Mouse (Mus musculus): Measurements from ENCODE around the gene Atp6v1a. TPM values are rescaled to one million over a fixed set of nuclear protein-coding genes. Genes with fewer than 3 reads are reported as not detected.

Gene Atp6v1a
- total RNA-seq, 2 experiments from 2014 or later: 237 to 255 TPM

DNA sequence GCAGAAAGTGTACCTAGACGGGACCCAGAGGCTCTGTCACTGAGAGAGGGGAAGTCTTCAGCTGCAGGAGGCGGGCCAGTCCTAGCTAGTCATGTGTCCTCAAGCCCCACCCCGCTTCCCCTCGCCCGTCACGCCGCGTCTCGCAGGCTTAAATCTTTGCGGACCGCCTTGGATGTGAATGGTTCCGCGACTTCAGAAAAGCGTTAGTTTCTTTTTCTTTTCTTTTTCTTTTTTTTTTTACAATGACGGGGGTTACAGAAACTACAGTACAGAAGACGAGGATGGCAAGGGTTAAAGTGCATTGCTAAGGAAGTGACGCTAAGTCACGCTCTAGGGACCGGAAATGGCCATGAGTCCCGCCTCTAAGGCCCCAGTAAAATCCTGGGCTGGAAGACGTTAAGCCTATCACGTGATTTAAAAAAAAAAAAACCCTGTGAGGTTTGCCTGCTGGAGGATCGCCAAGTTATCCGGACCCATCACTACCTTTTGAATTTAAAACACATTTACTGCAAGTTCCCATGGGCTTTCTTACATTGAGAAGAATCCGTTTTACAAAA lies 448 bp downstream of the Atp6v1a start:
- peak; percentile 86 for DNase-seq
- intact Hi-C loops (cut with DNase I): no loop called here

DNA sequence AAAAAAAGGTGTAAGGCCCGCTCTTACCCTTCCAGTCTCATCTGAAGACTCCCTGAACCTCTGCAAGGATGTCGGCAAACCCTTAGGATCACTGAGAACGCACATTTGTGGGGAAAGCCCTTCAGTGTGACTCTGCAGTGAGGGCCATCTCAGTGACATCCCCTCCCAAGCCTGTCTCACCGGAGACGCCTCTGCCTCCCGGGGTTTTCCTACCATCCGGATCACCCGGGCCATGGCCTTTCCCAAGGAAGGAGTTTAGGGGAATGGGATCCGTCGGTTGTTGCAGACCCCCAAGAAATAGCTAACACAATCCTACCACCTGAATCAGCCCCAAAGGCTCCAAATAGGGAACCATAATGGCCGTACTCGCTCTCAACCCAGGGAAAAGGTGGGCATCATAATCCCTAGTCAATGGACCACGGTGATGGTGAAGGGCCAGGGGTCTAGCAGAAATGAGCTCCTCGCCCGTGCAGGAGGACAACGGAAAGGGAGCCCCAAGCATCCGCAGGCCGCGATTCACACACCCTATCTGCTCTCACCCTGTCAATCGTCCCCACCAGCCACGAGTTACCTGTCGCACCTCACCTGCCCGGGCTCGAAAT lies 1.0 kb downstream of the Atp6v1a start:
- intact Hi-C loops (cut with DNase I): no loop called here
- DNase-seq: peak; percentile 6

DNA sequence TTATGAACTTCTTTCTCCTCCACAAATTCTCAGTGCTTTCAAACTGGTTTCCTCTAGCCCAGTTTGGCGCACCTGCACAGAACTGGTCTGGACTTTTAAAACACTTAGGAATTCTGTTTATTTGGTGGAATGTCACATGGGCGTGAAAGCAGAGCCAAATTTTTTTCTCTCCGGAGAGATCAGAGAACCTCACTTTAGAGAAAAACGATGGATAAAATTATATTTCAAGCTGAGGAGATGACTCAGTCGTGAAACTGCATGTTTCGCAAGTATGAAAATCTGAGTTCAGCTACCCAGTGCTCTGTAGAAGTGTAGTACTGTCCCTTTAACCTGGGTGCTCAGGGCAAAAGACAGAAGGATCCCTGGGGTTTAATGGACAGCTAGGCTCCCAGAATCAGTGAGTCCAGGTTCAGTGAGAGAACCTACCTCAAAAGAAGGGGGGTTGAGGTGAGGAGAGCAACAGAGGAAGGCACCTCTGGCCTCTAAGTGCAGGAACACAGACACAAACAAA lies 2.9 kb downstream of the Atp6v1a start:
- no peak for DNase-seq
- intact Hi-C loops (cut with DNase I): no loop called here

DNA sequence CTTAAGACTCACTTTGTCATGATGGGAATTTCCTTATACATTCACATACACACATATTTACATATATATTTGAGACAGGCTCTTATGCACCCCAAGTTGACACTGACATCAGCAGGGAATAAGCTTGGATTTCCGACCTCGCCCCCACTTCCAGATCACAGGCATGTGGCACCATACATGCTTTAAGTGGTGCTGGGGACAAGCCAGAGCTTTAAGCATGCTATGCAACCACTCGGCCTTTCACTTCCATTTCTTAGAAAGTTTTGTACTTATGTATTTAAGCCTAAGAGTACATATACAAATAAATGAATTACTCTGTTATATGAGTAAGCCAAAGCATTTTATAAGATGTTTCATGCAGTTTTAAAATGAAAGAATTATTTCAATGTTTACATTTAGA lies 6.3 kb downstream of the Atp6v1a start:
- intact Hi-C loops (cut with DNase I): no loop called here
- no peak for DNase-seq

DNA sequence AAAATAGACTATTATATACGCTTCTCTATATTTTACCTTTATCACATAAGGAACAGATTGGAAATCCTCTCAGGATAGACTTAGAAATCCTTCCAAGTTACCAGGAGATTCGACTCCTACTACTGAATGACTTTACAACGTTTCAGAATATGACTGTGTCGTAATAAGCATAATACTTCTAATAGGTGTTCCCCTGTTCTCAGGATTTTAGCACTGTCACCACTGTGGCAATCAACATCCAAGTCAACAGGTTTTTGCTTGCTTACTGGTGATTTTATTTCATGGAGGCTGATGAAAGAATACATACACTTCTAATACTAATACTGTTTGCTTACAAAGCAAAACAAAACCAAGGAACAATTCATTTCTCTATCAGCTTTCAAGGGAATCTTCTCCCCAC lies 7.2 kb downstream of the Atp6v1a start:
- DNase-seq: no peak
- intact Hi-C loops (cut with DNase I): no loop called here

DNA sequence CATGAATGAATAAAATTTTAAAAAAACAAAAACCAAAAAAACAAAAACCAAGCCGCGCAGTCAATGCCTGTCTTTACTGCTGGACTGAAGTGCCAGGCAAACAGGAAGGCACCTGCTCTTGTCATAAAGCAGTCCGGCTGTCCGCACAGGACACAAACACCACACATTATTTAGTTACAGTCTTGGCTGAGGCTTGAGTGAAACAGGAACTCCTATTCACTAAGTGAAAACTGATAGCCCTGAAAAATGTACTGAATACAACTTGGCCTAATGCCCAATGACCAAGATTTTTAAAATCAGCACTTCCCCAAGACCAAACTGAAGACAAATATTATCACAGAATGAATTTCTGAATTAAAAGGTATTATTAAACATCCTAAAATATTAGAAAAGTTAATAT lies 13.1 kb downstream of the Atp6v1a start:
- intact Hi-C loops (cut with DNase I): no loop called here

DNA sequence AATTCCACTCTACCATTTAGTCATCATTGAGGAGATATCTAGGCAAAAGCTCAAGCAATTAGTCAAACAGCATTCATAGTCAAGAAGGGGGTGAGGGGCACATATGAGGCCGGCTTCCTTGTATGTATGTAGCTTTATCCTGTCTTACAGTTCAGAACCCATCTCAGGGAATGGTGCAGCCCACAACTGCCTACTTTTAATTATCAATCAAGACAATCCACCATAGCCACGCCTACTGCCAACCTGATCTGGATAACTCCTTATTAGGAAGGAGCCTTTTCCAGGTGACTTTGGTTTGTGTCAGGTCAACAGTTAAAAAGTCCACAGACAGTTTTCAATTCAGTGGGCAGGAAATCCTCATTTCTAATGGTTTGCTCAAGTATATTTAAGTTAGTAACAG lies 14.1 kb downstream of the Atp6v1a start:
- intact Hi-C loops (cut with DNase I): no loop called here
- no peak for DNase-seq

More for the DNA sequence above, 13.1 kb downstream of the Atp6v1a start:
- no peak for DNase-seq

DNA sequence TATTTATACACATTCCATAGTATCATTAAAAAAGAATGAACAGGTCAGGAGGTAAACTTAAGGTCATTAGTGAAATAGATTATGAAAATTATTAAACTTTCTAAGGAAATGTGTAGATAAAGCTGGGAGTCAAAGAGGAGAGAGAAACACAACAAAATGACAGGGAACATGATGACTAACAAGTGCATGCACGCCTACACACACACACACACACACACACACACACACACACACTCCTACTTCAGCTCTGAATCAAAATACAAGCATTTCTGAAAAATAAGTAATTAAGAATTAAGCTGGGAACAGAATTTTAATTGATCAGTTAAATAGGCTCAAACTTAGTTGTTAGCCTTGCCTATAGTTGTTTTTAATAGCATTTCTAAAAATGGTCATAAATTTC lies 14.8 kb downstream of the Atp6v1a start:
- intact Hi-C loops (cut with DNase I): no loop called here
- DNase-seq: no peak

DNA sequence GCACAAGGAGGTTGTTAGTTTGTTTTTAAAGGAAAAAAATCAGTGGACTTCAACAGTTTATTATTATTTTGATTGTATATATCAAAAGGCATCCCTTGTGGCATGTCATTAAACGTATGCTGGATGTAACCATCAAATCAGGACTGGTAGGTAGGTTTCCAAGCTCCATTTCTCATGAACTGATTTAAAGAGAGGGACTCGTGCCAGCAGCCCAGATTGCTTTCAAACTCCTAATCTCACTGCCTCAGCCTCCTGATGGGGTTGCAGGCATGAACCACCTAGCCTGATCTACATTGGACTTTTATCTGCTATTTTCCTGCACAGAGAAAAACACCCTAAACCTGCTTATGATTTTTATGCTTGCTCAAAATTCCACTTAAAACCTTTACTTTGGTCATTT lies 15.7 kb downstream of the Atp6v1a start:
- intact Hi-C loops (cut with DNase I): no loop called here
- no peak for DNase-seq

DNA sequence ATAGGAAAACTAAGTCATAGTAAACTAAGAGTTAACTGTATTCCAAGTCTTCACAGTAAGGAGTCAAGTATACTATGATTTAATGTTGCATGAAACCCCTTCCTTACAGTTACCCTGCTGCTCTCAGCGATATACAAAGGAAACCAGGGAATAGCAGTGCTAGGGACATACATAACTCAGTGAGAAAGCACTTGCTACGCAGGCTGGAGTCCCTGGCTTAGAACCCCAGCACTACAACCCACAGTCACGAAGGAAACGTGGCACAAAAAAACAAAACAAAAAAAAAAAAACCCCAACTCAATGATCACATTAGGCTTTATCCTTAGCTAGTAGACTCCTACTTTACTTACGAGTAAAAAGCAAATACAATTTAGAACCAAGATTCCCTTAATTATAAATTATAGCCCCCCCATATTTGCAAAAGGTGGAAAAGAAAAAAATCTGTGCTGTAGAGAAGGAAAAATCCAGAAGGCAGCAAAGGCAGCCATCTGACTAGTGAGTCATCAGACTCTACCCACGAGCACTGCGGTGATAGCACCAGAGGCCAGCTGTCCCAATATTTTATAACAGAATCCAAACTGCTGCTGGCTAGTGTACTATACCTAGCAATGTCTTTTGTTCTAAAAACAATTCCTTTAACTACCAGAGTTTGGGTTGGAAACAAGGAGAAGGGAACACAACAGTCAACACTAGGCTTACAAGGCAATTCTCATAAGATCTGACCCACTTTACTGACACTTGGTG lies 16.4 kb downstream of the Atp6v1a start:
- DNase-seq: no peak
- intact Hi-C loops (cut with DNase I): no loop called here

DNA sequence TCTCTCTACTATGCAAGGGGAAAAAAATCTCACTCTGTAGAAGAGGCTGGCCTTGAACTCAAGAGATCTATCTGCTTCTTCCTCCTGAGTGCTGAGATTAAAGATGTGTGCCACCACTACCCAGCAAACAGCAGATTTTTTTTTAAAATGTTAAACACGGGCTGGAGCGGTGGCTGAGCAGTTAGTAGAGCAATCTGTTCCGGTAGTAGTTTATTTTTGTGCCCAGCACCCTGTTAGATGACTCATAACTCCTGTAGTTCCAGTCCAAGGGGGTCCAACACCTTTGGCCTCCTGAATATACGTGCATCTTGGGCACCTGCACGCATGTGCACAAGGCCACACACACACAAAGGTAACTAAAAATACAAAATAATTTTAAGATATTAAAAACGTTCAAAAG lies 16.9 kb downstream of the Atp6v1a start:
- intact Hi-C loops (cut with DNase I): no loop called here
- no peak for DNase-seq

DNA sequence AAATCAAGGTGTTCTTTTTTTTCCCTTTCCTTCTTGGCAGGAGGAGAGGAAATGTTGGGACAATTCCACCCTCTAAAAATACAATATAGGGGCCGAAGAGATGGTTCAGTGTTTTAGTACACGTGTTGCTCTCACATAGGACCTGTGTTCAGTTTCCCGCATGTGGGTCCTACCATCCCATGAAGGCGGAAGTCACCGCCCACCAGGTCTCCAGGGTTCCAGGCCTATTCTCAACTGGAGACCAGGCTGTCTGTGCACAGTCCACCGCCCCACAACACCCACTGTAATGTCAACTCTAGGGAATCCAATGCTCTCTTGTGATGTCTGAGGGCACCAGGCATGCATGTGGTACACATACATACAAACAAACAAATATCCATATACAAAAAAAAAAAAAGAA lies 17.4 kb downstream of the Atp6v1a start:
- intact Hi-C loops (cut with DNase I): no loop called here
- DNase-seq: no peak

DNA sequence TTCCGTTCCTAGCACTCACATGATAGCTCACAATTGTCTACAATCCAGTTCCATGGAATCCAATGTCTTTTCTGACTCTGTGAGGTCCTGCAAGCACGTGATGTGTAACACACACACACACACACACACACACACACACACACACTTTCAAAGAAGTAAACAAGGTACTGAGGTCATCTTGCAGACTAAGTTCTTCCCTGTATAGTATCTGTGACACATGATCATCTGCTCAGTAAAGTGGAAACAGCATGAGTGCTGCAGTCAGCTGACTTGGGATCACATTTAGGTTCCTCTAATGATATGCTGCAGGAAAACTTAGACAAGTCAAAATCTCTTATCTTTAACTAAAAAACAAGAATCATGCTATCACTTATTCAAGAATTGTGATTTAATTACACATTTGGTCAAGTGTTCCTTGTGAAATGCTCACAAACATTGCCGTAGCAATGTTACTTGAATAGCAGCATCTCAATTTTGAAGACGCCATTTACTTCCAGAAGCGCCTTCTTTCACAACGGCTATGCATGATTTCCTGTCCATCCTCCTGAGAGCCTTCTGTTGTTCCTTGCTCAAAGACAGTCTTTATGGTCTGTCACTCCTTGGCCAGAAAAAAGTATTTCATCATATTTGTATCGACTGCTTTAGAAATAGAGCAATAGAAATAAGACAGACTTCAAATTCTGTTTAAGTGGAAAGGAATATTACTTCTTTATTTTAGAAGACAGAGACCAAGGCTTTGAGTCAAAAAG lies 19.6 kb downstream of the Atp6v1a start:
- intact Hi-C loops (cut with DNase I): no loop called here
- no peak for DNase-seq

DNA sequence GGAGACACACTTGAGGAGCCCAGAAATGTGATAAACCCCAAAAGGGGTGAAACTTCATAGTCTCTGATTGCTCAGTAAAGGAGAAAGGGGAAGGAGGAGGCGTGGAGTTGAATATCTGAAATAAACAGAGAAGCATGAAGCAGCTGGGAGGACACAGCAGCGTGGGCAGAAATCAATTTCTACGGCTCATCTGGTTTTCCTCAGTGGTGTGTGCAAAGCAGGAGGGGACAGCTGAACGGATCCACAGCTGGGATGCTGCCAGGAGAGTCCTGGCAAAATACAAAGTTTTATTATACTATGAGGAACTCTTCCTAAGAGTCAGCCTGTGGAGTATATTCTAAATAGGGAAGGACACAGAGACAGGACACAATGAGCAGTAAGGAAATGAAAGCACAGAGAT lies 30.5 kb downstream of the Atp6v1a start:
- peak; percentile 14 for DNase-seq
- intact Hi-C loops (cut with DNase I): no loop called here

DNA sequence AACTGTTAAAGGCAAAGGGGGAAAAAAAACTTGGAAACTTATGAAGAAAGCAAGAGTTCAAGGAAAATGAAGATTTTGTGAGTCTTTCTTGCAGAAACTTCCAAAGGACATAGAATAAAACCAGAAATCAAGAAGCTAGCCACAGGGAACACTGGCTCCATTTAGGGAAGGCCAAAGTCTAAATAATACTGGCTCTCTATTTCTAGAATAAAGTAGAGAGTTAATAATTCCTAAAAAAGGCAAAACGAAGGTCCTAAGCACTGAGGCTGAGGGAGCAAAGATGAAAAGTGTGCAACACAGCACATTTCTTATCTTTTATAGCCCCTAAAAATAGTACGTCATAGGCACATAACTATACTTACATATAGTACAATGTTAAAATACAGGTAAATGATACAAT lies 34.3 kb downstream of the Atp6v1a start:
- intact Hi-C loops (cut with DNase I): no loop called here

DNA sequence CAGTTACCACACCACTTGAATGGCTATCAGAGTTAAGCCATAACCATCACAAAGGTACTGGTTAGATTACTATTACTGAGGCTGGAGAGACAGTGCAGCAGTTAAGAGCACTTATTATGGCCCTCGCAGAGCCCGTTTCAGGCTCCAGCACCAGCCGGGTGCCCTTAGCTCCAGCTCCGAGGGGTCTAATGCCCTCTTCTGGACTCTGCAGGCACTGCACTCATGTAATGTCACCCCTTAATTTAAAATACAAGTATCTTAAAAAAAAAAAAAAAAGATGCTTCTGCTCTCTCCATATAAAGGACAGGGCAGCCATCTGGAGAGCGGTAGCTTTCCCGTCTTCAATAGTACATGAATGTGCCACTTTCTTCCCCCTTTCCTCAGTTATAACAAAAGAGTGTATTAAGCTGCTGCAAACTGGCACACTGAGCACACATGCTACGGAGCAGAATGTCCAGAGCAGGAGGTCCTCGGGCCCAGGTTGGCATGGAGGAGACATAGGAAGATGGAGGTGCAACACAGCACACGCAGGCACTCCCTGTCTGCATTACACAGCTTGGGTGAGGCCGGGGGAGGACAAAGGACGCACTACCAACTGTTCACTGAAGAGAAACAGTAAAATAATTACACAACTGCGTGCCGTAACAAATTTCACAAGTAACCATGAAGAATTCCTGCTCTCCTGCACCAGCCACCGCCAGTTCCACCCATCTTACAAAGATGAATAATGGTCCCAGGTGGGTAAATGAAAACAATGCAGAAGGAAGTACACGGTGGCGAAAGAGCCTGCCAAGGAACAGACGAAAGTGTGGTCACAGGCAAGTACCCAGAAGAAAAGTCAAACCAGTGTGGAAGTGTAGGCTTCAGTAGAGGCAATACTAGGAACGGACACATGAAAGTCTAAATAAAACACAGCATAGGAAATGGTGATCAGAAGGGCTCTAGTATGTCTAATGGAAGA lies 35.4 kb downstream of the Atp6v1a start:
- intact Hi-C loops (cut with DNase I): no loop called here
- no peak for DNase-seq

More for the DNA sequence above, 34.3 kb downstream of the Atp6v1a start:
- no peak for DNase-seq

DNA sequence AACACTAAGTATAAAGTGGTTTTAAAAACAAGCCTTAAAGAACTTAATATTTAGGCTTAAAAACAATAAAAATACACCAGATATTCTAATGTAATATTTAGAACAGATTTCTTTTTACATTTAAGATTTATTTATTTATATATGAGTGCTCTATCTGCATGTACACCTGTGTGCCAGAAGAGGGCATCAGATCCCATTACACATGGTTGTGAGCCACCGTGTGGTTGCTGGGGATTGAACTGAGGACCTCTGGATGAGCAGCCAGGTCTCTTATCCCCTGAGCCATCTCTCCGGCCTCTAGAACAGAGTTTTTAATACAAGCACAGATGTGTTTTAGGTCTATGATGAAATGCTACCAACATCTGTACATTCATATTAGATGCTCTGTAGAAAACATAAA lies 36.6 kb downstream of the Atp6v1a start:
- intact Hi-C loops (cut with DNase I): no loop called here
- no peak for DNase-seq

DNA sequence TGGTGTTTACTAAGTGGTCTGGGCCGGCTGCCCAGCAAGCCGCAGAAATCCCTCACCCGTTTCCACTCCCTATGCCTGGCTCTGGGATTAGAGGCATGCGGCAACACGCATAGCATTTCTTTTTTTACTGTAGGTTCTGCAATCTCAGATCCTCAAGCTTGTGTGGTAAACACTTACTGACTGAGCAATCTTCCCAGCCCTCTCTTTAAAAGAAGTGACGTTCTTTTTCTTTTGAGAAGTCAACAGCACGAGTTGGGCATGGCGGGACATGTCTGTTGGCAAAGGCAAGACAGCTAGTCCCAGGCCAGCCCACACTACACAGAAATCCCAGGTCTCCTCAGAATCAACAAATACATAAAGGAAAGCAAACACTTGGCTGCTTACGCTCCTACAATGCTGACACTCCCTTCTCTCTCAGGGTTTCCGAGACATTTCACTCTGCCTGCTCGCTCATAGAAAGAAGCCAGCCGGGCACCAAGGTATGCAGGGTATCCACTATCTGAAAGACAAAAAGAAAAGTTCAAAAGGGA lies 38.3 kb downstream of the Atp6v1a start:
- no peak for DNase-seq
- intact Hi-C loops (cut with DNase I): no loop called here

DNA sequence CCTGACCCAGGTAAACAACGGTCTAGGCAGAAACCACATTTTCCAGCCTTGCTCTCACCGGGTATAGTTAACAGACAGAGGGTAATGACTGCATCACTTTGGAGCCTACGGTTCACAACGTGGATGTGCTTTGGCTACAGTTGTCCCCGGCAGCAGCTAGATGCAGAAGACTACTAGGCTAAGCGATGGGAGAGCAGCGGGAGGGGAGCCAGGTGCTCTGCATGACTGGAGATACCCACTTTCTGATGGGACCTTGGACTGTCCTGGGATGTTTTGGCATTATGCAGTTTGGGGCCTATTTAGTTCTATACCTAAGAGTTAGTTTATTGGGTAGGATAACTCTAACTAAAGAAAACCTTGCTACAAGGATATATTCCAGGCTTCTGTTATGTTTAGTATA lies 40.1 kb downstream of the Atp6v1a start:
- no peak for DNase-seq
- intact Hi-C loops (cut with DNase I): no loop called here

DNA sequence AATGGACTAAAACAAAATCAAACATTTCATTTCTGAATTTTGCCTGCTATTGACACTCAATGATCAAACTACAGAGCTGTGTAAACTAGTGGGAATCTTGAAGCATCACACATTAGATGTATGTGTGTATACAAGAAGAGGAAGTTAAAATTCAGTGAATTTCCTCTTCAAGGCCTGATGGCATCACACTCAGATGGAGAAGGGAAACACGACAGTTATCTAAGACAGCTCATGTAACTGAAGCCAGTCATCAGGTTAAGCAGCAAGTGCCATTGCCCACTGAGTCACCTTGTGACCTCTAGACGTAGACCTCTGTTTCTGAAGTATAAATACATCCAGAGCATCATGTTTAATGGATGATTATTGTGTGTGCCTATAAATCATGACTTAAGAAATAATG lies 51.9 kb downstream of the Atp6v1a start:
- intact Hi-C loops (cut with DNase I): no loop called here
- DNase-seq: no peak
